Mouse (Mus musculus) adrenal gland, postnatal 25 days (tissue): ENCODE results near the gene Ghdc. TPM values are rescaled to one million over a fixed set of nuclear protein-coding genes. Genes with fewer than 3 reads are reported as not detected.

Experiments used
- DNase-seq: peaks from one replicate; pipeline ENCODE4 v3.0.0; 2021; ENCODE audit warnings: mixed read lengths
- total RNA-seq: library from RNA; stranded (reverse); gene quantifications from 2 replicates; pipeline ENCODE4 v1.2.3, GENCODE M21; 2021

Ghdc gene
- total RNA-seq, 1 experiment from 2014 or later, result 32.1 TPM

GRCm38 (mm10) chr11:100781763-100782475 is 11.2 kb upstream of the Ghdc start:
- DNase-seq, result no peak

GRCm38 (mm10) chr11:100780247-100780646 is 9.5 kb upstream of the Ghdc start:
- DNase-seq, result no peak

- DNase-seq, result no peak
These were observed 7.3 kb upstream of the Ghdc start for GRCm38 (mm10) chr11:100778069-100778468.

GRCm38 (mm10) chr11:100775921-100776320 is 5.2 kb upstream of the Ghdc start:
- no peak for DNase-seq

GRCm38 (mm10) chr11:100774261-100774660 is 3.5 kb upstream of the Ghdc start:
- DNase-seq, result no peak

GRCm38 (mm10) chr11:100769980-100770379 is 777 bp downstream of the Ghdc start:
- DNase-seq, result no peak

GRCm38 (mm10) chr11:100767871-100768270 is 2.9 kb downstream of the Ghdc start:
- no peak for DNase-seq

GRCm38 (mm10) chr11:100766726-100767125 is 4.0 kb downstream of the Ghdc start:
- DNase-seq, result no peak

- no peak for DNase-seq
These were observed 7.9 kb downstream of the Ghdc start, which contains the start of gene Hcrt for GRCm38 (mm10) chr11:100762831-100763230. TSS of gene Hcrt (minus strand) at chr11:100762931.

- DNase-seq, result peak; percentile 91
These were observed 9.2 kb downstream of the Ghdc start for GRCm38 (mm10) chr11:100761547-100762045.

GRCm38 (mm10) chr11:100759611-100760233 is 11.0 kb downstream of the Ghdc start, which contains the start of gene Kcnh4:
TSS of gene Kcnh4 (minus strand) at chr11:100759942.
- DNase-seq, result peak; percentile 52

- DNase-seq, result peak; percentile 66
These were observed 11.8 kb downstream of the Ghdc start for GRCm38 (mm10) chr11:100758707-100759610.

- no peak for DNase-seq
These were observed 13.2 kb downstream of the Ghdc start for GRCm38 (mm10) chr11:100757566-100757965.

GRCm38 (mm10) chr11:100756476-100756875 is 14.3 kb downstream of the Ghdc start:
- DNase-seq, result no peak

- no peak for DNase-seq
These were observed 16.1 kb downstream of the Ghdc start for GRCm38 (mm10) chr11:100754693-100755057.

- DNase-seq, result no peak
These were observed 16.6 kb downstream of the Ghdc start for GRCm38 (mm10) chr11:100754021-100754692.

GRCm38 (mm10) chr11:100752294-100752693 is 18.5 kb downstream of the Ghdc start:
- no peak for DNase-seq

- DNase-seq, result no peak
These were observed 20.6 kb downstream of the Ghdc start for GRCm38 (mm10) chr11:100750127-100750526.

GRCm38 (mm10) chr11:100749469-100749868 is 21.3 kb downstream of the Ghdc start:
- DNase-seq, result peak; percentile 46

GRCm38 (mm10) chr11:100748620-100749019 is 22.1 kb downstream of the Ghdc start:
- DNase-seq, result no peak

GRCm38 (mm10) chr11:100747114-100747513 is 23.6 kb downstream of the Ghdc start:
- DNase-seq, result no peak

GRCm38 (mm10) chr11:100746546-100746945 is 24.2 kb downstream of the Ghdc start:
- no peak for DNase-seq
